Mouse (Mus musculus) liver (tissue): ENCODE results near the gene Lin7c.

ENCODE experiments used
- DNase-seq: peaks from one replicate; pipeline ENCODE4 v3.0.0-alpha.2; 2020; ENCODE audit warnings: mixed read lengths

The Lin7c gene

DNA sequence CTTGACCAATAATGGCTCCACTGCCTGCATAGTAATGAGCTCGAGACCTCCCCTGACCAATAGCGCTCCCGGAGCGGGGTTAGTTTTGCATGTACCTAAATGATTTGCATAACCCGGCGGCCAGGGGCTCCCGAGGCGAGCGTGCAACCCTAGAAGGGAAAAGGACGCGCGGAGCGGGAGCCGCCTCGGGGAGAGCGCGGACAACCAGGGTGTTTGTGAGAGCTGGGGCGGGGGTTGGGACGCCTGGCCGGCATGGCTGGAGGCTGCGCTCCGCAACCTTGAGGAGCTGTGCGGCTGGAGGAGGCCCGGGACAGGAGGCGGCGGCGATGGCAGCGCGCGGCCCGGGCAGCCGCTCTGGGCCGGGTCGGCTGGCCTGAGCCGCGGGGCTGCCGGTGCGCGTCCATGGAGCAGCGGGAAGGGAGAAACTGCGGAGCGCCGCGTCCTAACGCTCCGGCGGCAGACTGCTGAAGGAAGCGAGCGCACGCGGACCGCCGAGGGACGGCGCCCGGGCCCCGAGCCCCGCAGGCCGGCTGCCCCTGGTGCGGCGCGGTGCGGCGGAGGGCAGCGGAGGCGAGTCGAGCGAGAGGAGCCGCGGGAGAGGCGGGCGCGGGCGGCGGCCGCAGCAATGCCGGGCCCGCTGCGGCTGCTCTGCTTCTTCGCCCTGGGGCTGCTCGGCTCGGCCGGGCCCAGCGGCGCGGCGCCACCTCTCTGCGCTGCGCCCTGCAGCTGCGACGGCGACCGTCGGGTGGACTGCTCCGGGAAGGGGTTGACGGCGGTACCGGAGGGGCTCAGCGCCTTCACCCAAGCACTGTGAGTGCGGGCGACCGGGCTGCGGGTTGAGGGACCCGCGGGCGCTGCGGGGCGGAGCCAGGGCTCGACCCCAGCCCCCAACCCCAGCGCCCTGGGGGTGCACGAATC, 27.1 kb downstream of the Lin7c start, which contains the start of gene Lgr4:
Gene Lgr4 (plus strand): TSS at position 152 of the 918 bp plus-strand sequence.
- DNase-seq: peak; percentile 97

DNA sequence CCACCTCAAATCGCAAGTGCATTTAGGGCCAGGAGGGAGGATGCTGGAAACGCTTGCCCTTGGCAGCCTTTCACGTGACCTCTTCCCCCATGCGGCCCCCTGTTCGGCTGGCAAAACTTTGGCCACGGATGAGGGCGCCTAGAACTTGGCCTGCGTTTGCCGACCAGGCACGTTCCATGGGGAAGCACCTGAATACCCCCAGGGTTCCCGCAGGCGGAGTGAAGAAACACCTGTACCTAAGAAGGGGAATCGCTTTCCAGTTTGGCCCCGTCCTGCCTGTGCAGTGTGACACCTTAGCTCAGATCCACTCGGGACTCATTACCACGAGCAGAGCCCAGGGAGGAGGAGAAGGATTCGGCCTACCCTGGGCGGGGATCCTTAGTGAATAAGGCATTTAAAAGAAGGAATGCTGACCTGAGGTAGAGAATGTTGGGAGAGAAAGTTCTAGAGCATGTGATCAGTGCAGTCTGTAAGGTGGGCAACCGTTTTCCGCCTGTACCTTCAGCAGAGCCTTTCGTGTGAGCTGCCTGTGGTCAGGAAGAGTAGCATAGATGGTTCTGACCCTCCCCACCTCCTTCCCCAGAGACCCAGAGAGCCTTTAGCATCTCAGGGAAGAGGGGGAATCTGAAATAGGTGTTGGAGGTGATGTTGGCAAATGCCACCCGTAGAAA, 28.1 kb downstream of the Lin7c start:
- peak; percentile 57 for DNase-seq

DNA sequence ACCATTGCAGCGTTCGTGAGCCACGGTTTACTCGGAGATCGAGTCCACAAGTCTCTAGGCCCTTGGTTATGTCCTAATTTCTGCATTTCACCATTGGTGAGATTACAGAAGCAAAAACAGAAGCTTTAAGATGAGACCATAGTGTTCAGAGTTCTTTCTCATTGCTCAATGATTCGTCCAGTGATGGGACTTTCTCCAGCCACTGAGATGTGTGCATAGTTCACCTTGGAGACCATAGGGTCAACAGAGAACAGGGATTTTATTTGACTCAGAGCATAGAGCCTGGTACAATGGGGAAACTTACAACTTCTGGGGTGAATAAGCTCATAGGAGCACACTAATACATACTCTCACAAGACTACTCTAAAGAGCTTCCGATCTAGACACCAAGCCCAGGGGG, 29.8 kb downstream of the Lin7c start:
- no peak for DNase-seq

DNA sequence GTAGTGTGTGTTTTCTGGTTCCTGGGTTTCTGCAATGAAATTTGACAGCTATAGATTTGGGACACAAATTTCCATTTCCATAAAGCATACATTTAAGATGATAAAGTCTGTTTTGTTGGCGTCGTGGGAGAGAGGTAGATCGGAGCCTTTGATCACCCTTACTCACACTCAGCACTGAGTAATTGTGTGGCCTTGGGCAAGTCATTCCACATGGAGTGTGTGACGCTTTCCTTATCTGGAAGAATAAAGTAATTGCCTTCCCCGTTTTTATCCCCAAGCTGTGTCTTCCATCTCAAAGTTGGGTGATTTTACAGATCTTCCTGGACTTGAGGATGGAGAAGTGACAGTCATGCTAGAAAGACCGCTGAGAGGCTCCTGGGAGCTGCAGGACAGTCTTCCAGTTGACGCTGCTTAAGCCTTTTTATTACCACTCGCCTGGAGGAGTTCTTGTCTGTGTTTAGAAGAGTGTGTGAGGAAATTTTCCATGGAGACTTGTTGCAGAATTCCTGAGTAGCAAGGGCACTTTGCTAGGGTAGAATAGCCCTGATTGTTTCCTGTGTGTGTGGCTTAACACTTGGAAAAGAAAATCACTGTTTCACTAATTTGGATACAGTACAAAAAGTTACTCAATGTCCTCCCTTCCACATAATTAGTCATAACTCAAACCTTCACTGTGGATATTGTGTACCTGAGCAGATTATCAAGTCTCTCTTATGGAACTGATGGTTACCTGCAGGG, 30.8 kb downstream of the Lin7c start:
- no peak for DNase-seq

DNA sequence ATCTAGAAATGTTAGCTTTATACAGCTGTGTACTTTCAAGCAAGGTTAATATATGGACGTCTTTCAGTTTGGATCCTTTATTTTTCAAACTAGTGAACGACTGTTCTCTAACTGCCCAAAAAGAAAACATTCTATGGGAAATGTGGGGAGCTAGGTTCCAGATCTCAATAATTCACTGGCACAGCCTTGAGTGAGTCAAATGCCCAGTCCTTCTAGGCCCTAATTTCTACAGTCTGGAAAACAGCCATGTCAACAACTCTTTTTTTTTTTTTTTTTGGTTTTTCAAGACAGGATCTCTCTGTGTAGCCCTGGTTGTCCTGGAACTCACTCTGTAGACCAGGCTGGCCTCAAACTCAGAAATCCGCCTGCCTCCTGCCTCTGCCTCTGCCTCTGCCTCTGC, 31.7 kb downstream of the Lin7c start:
- no peak for DNase-seq

DNA sequence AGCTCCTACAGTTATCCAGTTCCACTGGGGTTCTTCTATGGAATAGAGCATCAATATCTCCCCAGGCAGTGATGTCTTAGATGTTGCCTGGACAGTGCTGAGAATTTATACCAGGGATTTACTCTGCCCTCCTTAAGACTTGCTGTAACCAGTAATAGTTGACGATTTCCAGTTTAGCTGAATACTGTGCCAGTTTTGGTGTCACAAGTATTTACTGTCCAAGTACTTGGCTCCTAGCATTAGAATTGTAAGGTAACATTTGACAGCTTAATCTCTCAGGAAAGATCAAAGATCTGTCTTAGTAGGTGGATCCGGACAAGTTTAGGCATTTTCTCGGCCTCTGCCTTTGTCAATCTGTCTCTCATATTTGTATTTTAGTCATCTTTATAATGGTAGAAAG, 32.4 kb downstream of the Lin7c start:
- DNase-seq: no peak

DNA sequence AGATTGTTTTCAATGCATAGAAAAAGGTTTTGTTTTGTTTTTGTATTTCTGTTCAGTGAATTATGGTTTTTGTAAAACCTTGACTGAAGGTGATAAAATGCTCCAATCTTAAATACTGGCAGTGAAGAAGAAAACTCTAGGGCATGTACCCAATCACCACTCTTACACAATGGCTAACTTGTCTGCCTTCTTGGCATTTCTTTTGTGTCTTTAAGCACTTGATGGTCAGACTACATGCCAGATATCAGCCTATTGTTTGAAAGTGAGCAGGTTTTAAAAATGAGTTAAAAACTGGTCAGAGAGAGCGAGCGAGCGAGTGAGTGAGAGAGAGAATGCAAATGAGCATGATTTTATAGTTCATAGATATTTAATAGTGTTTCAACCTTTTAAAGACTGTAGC, 33.3 kb downstream of the Lin7c start:
- DNase-seq: no peak

DNA sequence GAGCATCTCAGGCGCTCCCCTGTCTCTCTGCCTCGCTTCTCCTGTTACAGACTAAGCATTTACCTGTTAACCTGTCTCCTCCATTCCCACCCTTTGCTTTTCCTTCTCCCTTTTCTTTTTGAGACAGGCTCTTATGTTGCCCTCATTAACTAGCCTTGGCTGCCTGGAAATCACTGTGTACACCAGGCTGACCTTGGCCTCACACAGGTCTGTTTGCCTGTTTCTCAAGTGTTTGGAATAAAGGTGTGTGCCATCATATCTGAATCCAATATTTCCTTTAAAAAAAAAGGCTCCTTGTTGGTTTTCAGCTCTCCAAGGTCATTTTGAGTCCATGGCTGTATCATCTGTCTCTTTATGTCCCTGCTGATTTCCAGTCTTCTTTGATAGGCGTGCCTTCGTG, 36.3 kb downstream of the Lin7c start:
- no peak for DNase-seq

DNA sequence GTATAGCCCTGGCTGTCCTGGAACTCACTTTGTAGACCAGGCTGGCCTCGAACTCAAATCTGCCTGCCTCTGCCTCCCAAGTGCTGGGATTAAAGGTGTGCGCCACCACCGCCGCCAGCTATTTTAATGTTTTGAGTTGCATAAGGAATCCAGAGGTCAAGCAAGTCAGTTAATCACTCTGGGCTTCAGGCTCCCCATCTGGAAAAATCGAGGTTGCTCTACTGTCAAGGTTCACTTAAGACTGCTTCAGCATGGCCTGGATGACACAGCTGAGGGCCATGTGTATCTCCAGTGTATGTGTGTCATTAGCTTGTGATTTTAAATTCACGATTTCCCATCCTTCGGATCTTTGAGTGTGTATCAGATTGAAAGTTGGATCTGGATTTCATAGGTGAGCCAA, 36.8 kb downstream of the Lin7c start:
- no peak for DNase-seq

DNA sequence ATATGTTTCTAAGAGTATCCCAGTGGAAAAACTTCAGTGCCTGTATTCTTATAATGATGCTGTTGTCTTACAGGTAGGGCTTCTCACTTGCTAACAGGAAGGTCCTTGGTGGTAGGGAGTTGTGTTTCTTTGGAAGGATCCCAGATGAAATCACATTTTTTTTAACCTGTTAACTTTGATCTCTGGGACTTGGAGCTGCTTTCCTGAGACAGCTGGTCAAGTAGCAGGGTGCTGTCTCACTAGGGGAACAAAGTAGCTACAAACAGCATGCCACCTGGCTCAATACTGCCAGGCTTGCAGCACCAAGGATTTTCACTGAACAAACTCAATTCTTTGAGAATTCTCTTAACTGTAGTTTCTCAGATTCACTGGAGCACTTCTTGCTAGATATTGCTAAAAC, 37.2 kb downstream of the Lin7c start:
- DNase-seq: no peak

DNA sequence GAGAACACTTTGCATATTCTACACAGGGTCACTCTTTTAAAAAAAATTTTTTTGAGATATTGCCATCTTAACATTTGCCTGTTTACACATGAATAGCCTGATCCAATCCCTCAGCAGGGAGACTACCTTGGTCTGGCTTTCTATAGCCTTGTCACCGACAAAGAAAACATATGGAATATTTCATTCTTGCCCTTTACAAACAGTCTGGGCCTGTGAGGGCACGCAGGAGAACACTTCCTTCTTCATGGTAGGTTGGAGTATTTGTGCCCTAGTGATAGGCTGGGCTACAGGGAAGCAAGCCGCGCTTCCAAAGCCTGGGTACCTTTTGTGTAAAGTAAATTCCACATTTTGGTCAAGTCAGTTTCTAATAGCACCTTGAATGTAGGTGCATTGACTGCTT, 38.1 kb downstream of the Lin7c start:
- no peak for DNase-seq

DNA sequence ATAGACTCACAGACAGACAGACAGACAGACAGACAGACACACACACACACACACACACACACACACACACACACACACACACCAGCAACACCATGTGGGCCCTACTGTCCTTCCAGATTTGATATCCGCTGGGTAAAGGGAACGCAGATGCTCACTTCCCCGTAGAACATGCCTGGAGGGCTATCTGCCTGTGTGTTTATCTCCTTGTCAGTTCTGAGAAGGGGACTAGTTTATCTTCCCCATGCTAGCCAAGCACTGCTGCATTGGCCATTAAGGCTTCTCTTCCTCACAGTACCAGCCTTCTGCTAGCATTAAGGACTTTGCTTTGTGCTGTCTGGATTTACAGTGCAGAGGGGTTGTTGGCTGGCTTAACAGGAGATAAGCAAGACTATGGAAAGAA, 38.6 kb downstream of the Lin7c start:
- DNase-seq: no peak

DNA sequence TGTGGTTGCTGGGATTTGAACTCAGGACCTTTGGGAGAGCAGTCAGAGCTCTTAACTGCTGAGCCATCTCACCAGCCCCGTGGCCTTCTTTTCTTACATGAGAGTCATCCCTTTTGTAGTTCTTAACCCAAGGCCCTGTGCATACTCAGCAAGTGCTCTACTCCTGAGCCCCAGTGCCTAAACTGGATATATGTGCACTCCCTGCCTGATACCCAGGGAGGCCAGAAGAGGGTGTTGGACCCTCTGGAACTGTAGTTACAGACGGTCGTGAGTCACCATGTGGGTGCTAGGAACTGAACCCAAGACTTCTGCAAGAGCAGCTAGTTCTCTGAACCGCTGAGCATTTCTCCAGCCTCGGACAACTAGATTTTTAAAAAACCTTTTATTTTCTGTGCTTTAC, 39.7 kb downstream of the Lin7c start:
- no peak for DNase-seq

DNA sequence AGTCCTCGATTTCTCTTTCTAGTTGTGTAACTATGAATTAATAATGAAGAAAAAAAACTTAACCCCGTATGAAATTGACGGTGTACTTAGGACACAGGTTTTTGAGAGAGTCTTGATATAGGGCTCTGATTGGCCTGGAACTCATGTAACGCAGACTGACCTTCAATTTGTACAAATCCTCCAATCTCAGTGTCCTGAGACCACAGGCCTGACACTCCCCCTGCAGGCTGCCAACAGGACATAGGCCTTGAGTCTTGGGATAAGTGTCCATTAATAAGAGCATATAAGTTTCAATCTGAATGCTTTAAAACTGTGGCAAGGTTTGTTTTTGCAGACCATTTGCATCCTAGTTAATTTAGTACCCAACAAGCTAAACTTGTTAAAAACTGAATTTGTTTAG, 40.1 kb downstream of the Lin7c start:
- no peak for DNase-seq

DNA sequence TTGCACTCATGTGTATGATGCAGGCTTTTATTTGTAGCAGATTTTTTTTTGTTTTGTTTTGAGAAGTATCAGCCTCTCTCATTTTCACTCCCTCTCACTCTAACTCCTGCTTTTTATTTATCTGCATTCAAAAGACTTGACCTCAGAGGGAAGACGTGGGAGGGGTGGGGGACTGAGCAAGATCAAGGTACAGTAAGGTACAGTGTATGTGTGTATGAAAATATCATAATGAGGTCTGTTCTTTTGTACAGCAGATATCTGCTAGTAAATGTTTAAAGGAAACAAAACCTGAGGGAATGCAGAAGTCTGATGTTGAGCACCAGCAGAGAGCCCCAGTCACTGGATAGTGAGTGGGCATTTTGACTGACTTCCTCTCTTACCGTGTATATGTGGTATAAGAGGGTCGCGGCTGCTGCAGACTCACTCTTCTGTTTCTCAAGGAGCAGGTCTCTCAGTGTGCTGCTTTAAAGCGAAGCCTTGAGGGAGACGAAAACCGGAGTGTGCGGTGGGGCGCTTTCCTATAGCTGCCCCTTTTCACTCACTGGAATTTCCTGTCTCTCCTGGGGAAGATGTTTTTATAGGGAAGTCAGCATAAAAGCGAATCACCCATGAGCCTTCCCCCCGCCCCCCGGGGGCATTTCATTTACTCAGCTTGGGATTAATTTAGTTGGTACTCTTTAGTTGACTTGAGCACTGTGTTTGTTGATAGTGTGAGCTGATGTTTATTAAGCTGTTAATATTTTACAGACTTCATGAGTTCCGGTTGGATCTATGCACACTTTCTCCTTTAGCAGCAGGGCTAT, 41.5 kb downstream of the Lin7c start:
- DNase-seq: no peak

DNA sequence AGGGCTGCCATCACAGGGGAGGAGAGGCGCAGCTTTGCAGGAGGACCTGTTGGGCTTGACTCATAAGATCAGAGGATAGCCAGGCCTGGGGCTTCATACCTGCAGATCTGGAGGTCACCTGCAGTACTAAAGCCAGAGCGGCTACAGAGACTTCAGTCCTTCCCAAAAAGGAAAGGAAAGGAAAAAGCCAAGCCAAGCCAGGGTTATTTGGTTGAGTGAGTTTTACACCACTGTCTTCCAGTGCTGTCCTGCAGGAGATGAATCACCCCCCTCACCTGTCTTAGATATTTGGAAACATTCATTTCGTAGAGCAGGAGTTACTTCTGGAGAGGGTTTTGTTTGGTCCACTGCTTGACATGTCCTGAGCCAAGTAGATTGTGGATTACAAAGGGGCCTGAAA, 42.5 kb downstream of the Lin7c start:
- no peak for DNase-seq

DNA sequence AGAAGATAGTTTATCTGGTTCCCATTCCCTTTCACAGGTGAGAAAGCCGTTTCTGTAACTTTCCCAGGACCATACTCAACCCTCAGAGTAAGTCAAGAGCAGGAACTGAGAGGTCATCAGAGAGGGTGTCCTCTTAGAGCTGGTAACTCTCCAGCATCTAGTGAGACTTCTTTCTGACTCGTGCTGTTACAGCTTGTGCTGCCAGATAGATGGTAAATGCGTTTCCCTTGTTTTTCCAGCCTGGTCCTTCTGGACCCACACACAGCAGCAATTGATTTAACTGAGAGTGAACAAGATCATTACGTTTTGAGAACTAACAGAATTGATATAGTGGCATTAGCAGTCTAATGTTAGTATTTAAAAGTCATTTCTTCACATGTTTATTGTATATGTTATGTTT, 43.4 kb downstream of the Lin7c start:
- no peak for DNase-seq

DNA sequence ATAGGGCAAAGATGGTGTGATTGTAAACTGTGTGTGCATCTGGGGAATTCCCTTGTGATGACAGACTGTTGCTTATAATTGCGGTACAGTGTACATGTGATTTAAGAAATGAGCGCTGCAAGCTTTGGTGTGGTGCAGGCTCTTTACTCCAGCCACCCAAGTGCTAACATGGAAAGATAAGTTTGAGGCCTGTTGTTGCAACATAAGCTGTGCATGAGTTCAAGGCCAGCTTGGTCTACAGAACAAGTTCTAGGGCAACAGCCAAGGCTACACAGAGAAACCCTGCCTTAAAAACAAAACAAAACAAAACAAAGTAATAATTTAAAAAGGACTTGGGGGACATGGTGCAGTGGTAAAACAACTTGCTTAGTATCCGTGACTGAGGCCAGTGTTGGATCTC, 44.5 kb downstream of the Lin7c start:
- no peak for DNase-seq

DNA sequence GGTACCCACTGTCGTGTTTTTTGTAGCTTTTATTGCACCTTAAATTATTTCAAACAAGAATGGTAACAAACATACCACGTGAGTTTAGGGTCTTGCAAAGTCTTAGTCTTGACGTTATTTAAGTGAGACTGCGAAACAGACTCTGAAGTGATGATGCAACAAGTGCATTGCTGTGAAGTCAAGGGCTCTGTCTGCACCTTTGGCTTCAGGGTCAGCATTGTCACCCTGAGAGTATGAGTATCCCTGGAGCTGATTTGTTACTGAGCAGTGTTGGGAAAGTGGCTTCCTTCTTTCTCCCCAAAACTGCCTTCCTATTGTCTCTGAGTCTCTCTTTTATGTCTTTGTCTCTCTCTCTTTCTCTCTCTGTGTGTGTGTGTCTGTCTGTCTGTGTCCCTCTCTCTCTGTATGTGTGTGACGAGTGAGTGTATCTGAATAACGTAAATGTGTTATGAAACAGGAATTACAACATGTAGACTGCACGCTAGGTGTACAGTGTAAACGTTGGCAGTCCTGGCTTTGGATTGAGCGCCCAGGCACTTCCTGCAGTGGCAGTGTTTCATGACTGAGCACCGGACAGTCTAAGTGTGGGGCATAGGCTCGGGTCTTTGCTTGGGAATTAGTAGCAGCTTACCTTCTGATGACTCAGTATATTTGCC, 45.2 kb downstream of the Lin7c start:
- DNase-seq: no peak

DNA sequence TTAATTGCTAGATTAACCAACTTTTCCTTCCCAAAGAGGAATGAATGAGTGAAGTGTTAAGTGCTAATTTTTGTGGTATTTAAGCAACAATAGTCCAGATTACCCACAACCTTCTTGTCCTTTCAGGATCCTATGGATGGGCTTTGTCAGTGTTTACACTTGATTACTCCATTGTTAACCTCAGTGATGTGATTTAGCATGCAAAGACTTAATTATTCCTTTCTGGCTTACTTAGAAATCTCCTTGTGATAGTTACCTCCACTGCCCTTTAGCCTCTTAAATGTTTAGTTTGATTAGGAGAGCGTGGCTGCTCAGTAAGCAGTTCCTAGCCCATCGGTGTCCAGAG, 45.7 kb downstream of the Lin7c start:
- DNase-seq: no peak

DNA sequence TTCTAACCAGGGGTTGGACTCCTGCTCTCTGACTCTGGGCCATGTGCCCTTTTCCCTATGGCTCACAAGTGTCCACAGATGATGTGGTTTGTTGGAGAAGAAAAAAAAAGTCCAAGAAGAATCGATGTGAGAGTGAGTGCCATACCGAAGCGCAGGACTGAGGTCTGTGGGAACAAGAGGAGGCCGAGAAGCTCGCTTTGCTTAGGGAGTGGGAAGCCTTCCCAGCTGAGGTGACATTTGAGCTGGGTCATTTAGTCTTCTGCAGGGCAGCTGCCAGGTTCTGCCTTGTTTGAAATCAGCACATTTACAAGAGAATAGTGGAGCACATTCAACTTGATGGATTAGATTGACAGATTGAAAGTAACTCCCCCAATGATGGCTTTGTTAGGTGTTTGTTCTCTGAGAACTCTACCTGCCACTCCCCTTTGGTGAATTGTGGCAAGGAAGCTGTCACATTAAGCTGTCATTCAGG, 51.4 kb downstream of the Lin7c start:
- DNase-seq: no peak
